Mouse (Mus musculus): ENCODE results near the gene Tacr2. TPM values are rescaled to one million over a fixed set of nuclear protein-coding genes. Genes with fewer than 3 reads are reported as not detected.

Tacr2 gene
- under 1 TPM in 1 of 2 experiments, not detected in 1; 0.34 TPM for total RNA-seq (2021)
- long read RNA-seq, experiment 1: 0 reads
- long read RNA-seq, experiment 2: 0 reads

- no peak within 1 kb of the TSS for H3K4me3 ChIP-seq
- DNase-seq (ENCODE audit: extremely low spot score in 1 of 2, low spot score in 2 of 2): no peak
- H3K27ac ChIP-seq: no peak within 1 kb of the TSS
- intact Hi-C loops (cut with DNase I): no loop called here
- TF ChIP-seq CTCF (IDR thresholded peaks at IDR 0.05): no peak
Measured at GRCm38 (mm10) chr10:62252000-62252488, at the start of gene Tacr2. Gene Tacr2, plus strand, starts transcription at chr10:62252438.

GRCm38 (mm10) chr10:62202574-62202973 lies 49.7 kb upstream of the Tacr2 start:
- peak; percentile 50 to 57 for DNase-seq (ENCODE audit: extremely low spot score in 1 of 2, low spot score in 2 of 2)

GRCm38 (mm10) chr10:62208241-62208896 lies 43.9 kb upstream of the Tacr2 start:
- Histone ChIP-seq H3K27ac (no peak overlapping the region), H3K4me3 (no peak overlapping the region)
- intact Hi-C loops (cut with DNase I): no loop called here
- no peak for TF ChIP-seq CTCF (IDR thresholded peaks at IDR 0.05)
- no peak for DNase-seq (ENCODE audit: extremely low spot score in 1 of 2, low spot score in 2 of 2)

More at GRCm38 (mm10) chr10:62202574-62202973, 49.7 kb upstream of the Tacr2 start:
- no peak overlapping the region for H3K4me3 ChIP-seq
- TF ChIP-seq CTCF (IDR thresholded peaks at IDR 0.05): no peak
- H3K27ac ChIP-seq: peak overlapping the region; percentile 40; the same call in 1 of the 2 replicates
- intact Hi-C loops (cut with DNase I): no loop called here

DNA sequence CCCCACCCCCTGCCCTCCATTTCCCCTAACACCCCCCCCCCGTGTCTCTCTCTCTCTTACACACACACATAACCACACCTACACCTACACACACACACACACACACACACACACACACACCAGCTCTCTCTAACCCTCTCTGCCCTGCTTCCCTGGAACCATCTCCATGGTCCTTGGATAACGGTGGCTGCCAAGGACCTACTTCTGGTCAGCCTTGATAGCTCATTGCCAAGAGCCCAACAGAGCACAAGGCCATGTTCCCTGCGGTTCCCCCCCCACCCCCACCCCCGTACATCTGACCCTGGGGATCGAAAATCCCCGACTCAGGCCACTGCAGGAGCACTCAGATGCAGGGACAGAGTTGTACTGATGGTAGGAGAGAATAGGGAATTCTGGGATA lies 40.9 kb upstream of the Tacr2 start:
- no peak for DNase-seq (ENCODE audit: extremely low spot score in 1 of 2, low spot score in 2 of 2)
- no peak overlapping the region for H3K4me3 ChIP-seq
- no peak overlapping the region for H3K27ac ChIP-seq
- intact Hi-C loops (cut with DNase I): no loop called here
- TF ChIP-seq CTCF (IDR thresholded peaks at IDR 0.05): no peak

GRCm38 (mm10) chr10:62215169-62215616 lies 37.0 kb upstream of the Tacr2 start:
- TF ChIP-seq CTCF (IDR thresholded peaks at IDR 0.05): no peak
- H3K27ac ChIP-seq: no peak overlapping the region
- no peak for DNase-seq (ENCODE audit: extremely low spot score in 1 of 2, low spot score in 2 of 2)
- intact Hi-C loops (cut with DNase I): no loop called here
- H3K4me3 ChIP-seq: no peak overlapping the region

- TF ChIP-seq CTCF (IDR thresholded peaks at IDR 0.05): no peak
- no peak for DNase-seq (ENCODE audit: extremely low spot score in 1 of 2, low spot score in 2 of 2)
- H3K27ac ChIP-seq: no peak overlapping the region
- no peak overlapping the region for H3K4me3 ChIP-seq
- intact Hi-C loops (cut with DNase I): no loop called here
Measured at GRCm38 (mm10) chr10:62215633-62216032, 36.6 kb upstream of the Tacr2 start.

DNA sequence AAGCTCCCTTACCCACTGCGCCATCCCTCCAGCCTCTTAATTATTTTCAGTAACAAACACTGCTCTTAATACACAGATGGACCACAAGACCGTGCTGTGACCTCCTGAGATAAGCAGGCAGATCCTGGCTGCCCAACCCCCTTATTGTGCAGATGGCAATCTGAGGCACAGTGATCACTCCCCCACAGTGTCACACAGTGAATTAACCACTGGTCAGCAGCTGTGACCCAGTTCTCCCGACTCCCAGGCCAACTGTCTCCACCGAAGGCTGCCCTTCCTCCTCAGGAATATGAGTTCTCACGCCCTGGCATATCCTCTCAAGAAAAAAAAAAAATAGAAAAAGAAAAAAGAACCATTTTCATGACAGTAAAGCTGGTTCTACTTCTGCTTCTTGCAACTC lies 35.6 kb upstream of the Tacr2 start:
- no peak for TF ChIP-seq CTCF (IDR thresholded peaks at IDR 0.05)
- Histone ChIP-seq H3K4me3 (no peak overlapping the region), H3K27ac (no peak overlapping the region)
- intact Hi-C loops (cut with DNase I): no loop called here
- no peak for DNase-seq (ENCODE audit: extremely low spot score in 1 of 2, low spot score in 2 of 2)

GRCm38 (mm10) chr10:62217196-62217595 lies 35.0 kb upstream of the Tacr2 start:
- DNase-seq (ENCODE audit: extremely low spot score in 1 of 2, low spot score in 2 of 2): no peak
- H3K27ac ChIP-seq: no peak overlapping the region
- no peak for TF ChIP-seq CTCF (IDR thresholded peaks at IDR 0.05)
- intact Hi-C loops (cut with DNase I): no loop called here
- H3K4me3 ChIP-seq: no peak overlapping the region

DNA sequence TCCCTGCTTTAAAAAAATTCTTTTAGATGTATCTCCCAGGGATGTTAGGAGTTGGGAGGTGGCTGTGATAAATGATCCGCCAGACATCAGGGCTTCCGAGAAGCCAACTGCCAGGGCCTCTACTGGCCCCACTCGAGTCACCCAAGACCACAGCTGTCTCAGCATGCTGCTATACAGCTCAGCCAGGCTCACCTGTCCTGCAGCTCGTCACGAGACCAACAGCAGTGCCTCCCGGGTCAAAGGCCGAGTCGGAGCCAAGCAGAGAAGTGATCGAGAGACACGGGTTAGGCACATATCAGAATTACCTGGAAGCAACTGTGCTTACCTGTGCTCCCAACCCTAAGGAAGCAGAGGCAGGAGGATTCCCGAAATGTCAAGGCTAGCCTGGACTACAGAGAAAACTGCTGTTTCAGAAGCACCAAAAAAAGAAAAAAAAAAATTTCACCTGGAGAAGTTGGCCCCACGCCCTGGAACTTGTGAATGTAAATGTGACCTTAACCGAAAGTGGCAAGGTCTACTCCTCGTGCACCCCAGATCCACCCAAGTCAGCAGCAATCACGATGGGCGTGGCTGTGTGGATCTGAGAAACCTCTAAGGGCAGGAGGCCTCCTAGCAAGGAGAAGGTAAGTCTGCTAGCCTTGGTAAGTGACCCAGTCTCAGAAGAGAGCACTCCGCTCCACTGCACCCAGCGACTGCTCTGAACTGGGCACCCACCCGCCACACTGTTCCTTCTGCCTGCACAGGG lies 34.0 kb upstream of the Tacr2 start:
- intact Hi-C loops (cut with DNase I): no loop called here
- Histone ChIP-seq H3K4me3 (no peak overlapping the region), H3K27ac (no peak overlapping the region)
- TF ChIP-seq CTCF (IDR thresholded peaks at IDR 0.05): no peak
- no peak for DNase-seq (ENCODE audit: extremely low spot score in 1 of 2, low spot score in 2 of 2)

GRCm38 (mm10) chr10:62218789-62219172 lies 33.5 kb upstream of the Tacr2 start:
- intact Hi-C loops (cut with DNase I): no loop called here
- TF ChIP-seq CTCF (IDR thresholded peaks at IDR 0.05): no peak
- Histone ChIP-seq H3K4me3 (no peak overlapping the region), H3K27ac (no peak overlapping the region)
- no peak for DNase-seq (ENCODE audit: extremely low spot score in 1 of 2, low spot score in 2 of 2)

DNA sequence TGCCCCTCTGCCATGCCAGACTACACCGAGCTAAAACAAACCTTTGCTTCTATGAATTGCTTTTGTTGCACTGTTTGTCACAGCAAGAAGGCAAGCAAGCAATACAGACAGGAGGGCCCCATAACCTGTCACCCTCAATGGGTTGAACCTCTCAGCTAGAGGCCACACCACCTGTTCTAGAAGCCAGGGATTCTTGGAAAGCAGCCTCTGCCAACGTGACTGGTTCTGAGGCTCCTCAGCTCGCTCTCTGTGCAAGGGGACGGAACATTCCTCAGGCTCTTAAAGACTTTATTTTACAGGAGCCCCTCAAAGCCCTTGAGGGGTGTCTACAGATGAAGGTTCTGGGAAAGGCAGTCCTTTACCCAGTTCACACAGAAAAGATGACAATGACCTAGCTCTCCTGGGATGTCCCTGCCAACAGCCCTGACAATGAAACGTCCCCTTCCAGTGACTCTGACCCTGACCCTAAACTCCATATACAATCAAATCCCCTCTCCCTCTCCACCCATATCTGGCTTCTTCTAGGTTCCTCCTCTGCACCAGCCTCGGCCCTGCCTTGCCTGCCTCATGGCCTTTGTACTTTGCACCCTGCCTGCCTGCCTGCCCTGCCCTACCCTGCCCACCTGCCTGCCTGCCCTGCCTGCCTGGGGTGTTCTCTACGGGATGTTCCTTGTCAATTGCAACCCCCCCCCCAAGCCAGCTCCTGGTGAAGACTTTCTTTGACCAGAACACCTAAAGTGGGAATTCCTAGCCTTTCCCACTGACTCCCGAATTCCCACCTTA lies 31.3 kb upstream of the Tacr2 start:
- no peak for TF ChIP-seq CTCF (IDR thresholded peaks at IDR 0.05)
- H3K4me3 ChIP-seq: no peak overlapping the region
- H3K27ac ChIP-seq: no peak overlapping the region
- no peak for DNase-seq (ENCODE audit: extremely low spot score in 1 of 2, low spot score in 2 of 2)
- intact Hi-C loops (cut with DNase I): no loop called here

DNA sequence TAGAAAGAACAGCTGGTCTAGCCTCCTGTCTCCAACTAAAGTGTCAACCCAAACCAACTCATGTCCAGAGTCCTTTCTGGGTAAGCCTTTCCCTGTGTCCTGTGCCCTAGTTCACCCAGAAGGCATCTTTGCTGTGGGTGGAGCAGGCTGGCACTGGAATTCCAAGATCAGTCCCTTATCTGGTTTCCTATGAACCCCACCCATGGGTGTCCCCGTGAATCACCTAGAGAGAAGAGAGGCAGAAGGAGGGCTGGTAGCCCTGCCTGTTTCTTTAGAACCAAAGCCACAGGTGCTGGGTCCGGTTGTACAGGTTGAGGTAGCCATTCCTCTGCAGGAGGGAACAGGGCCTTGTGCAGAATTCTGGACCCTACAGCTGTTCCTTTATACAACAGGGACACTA lies 30.6 kb upstream of the Tacr2 start:
- Histone ChIP-seq H3K27ac (no peak overlapping the region), H3K4me3 (no peak overlapping the region)
- intact Hi-C loops (cut with DNase I): no loop called here
- DNase-seq (ENCODE audit: extremely low spot score in 1 of 2, low spot score in 2 of 2): no peak
- TF ChIP-seq CTCF (IDR thresholded peaks at IDR 0.05): no peak
